Mouse (Mus musculus) limb, embryonic 14.5 days (tissue): ENCODE measurements at regions not wholly inside any gene's neighbourhood (a gene's known extent, or its start where the extent isn't known, plus 50 kb on each side); places are given as distances from the start of the nearest gene placed in this dataset.

ENCODE experiments used
- ATAC-seq: fragments of 200-750 bp; cut with Nextera tagmentation; 2 replicates; pipeline ENCODE4 v1.8.0; 2017; ENCODE audit warnings: low read depth, moderate number of reproducible peaks, moderate TSS enrichment; ENCODE audit not compliant: low FRiP score
- DNase-seq: peaks from one replicate; pipeline ENCODE4 v3.0.0-alpha.2; 2015; ENCODE audit warnings: low spot score
- H3K27ac ChIP-seq: fragments of 300-500 bp; sonication (generic); replicated peaks from 2 replicates; pipeline ENCODE4 v1.5.1; 2014; ENCODE audit warnings: low read depth, mild to moderate bottlenecking, low read length, moderate library complexity, mixed read lengths
- H3K27me3 ChIP-seq: fragments of 300-500 bp; sonication (generic); 2 replicates; pipeline ENCODE4 v1.6.1; 2014; ENCODE audit warnings: low read length, mixed read lengths; ENCODE audit not compliant: control insufficient read depth, insufficient read depth
- H3K36me3 ChIP-seq: fragments of 300-500 bp; sonication (generic); 2 replicates; pipeline ENCODE4 v1.6.1; 2014; ENCODE audit warnings: mild to moderate bottlenecking, low read length, moderate library complexity, mixed read lengths; ENCODE audit not compliant: control insufficient read depth, insufficient read depth
- H3K4me1 ChIP-seq: fragments of 300-500 bp; sonication (generic); 2 replicates; pipeline ENCODE4 v1.6.1; 2014; ENCODE audit warnings: antibody characterized with exemption, low read length, mixed read lengths; ENCODE audit not compliant: control insufficient read depth, insufficient read depth
- H3K4me2 ChIP-seq: fragments of 300-500 bp; sonication (generic); replicated peaks from 2 replicates; pipeline ENCODE4 v1.6.1; 2014; ENCODE audit warnings: low read depth, mild to moderate bottlenecking, low read length, moderate library complexity; ENCODE audit not compliant: severe bottlenecking
- H3K4me3 ChIP-seq: fragments of 300-500 bp; sonication (generic); replicated peaks from 2 replicates; pipeline ENCODE4 v1.5.1; 2014; ENCODE audit warnings: low read length
- H3K9ac ChIP-seq: fragments of 300-500 bp; sonication (generic); 2 replicates; pipeline ENCODE4 v1.6.1; 2014; ENCODE audit warnings: mild to moderate bottlenecking, low read depth, low read length, moderate library complexity; ENCODE audit not compliant: severe bottlenecking
- H3K9me3 ChIP-seq: fragments of 300-500 bp; sonication (generic); 2 replicates; pipeline ENCODE4 v1.6.1; 2016; ENCODE audit warnings: low read length; ENCODE audit not compliant: control insufficient read depth
- POLR2A ChIP-seq: fragments of 200-500 bp; IDR thresholded peaks from 2 replicates; pipeline ENCODE4 v1.8.0; 2012; ENCODE audit warnings: inconsistent platforms, mild to moderate bottlenecking, moderate library complexity, borderline replicate concordance; ENCODE audit not compliant: insufficient read depth, insufficient read length; ENCODE audit errors: extremely low read depth
- WGBS: fragments of 180-500 bp; shearing (Covaris S2); extraction: QIAGEN DNeasy Blood & Tissue Kit; methylation state at CpG from one replicate; pipeline ENCODE4 v1.1.7; 2014; 5-methylcytosine and 5-hydroxymethylcytosine counted together

- DNase-seq, result no peak
- 87% methylated on average over 7 of the region's 7 CpGs for WGBS
Measured at GRCm38 (mm10) chr12:110102186-110102585, 176.7 kb upstream of the Dio3 start.

GRCm38 (mm10) chr12:110112051-110112722 lies 166.7 kb upstream of the Dio3 start:
- no peak for ATAC-seq

More at GRCm38 (mm10) chr12:110102186-110102585, 176.7 kb upstream of the Dio3 start:
- no peak for ATAC-seq
- Histone ChIP-seq H3K27ac (no peak overlapping the region), H3K4me3 (no peak overlapping the region), H3K27me3 (no peaks in the 10 kb centered on the region), H3K4me1 (no peaks in the 10 kb centered on the region), H3K9me3 (no peaks in the 10 kb centered on the region), H3K4me2 (no peak overlapping the region), H3K9ac (no peak overlapping the region), H3K36me3 (no peaks in the 10 kb centered on the region)
- no peak for TF ChIP-seq POLR2A

GRCm38 (mm10) chr12:110112723-110113105 lies 166.2 kb upstream of the Dio3 start:
- H3K9me3 ChIP-seq, result no peaks in the 10 kb centered on the region
- DNase-seq (no peak), ATAC-seq (no peak)
- no peak for TF ChIP-seq POLR2A
- 80% methylated on average over 7 of the region's 7 CpGs for WGBS
- 0 out of 2 replicates have a peak, but pooled peaks cover 3% of the 10 kb centered on the region for H3K27me3 ChIP-seq
- no peak overlapping the region for H3K27ac ChIP-seq
- no peaks in the 10 kb centered on the region for H3K4me1 ChIP-seq
- H3K9ac ChIP-seq, result no peak overlapping the region
- no peaks in the 10 kb centered on the region for H3K36me3 ChIP-seq
- H3K4me2 ChIP-seq, result no peak overlapping the region
- no peak overlapping the region for H3K4me3 ChIP-seq

More at GRCm38 (mm10) chr12:110112051-110112722, 166.7 kb upstream of the Dio3 start:
- no peak for DNase-seq
- H3K4me1 ChIP-seq, result no peaks in the 10 kb centered on the region
- H3K27ac ChIP-seq, result no peak overlapping the region
- 65% methylated on average over 11 of the region's 11 CpGs for WGBS
- no peaks in the 10 kb centered on the region for H3K36me3 ChIP-seq
- TF ChIP-seq POLR2A, result no peak
- H3K9ac ChIP-seq, result no peak overlapping the region
- no peak overlapping the region for H3K4me2 ChIP-seq
- no peak overlapping the region for H3K4me3 ChIP-seq
- H3K27me3 ChIP-seq, result 0 out of 2 replicates have a peak, but pooled peaks cover 3% of the 10 kb centered on the region
- H3K9me3 ChIP-seq, result no peaks in the 10 kb centered on the region

GRCm38 (mm10) chr12:110120141-110120540 lies 158.7 kb upstream of the Dio3 start:
- DNase-seq (no peak), ATAC-seq (no peak)
- Histone ChIP-seq H3K27me3 (no peaks in the 10 kb centered on the region), H3K4me1 (no peaks in the 10 kb centered on the region), H3K9ac (no peak overlapping the region), H3K36me3 (no peaks in the 10 kb centered on the region), H3K9me3 (no peaks in the 10 kb centered on the region), H3K4me2 (no peak overlapping the region), H3K27ac (no peak overlapping the region), H3K4me3 (no peak overlapping the region)
- no peak for TF ChIP-seq POLR2A
- WGBS, result 55% methylated on average over 7 of the region's 7 CpGs

GRCm38 (mm10) chr12:110122976-110123375 lies 155.9 kb upstream of the Dio3 start:
- H3K27me3 ChIP-seq, result no peaks in the 10 kb centered on the region
- H3K4me1 ChIP-seq, result no peaks in the 10 kb centered on the region
- H3K9me3 ChIP-seq, result no peaks in the 10 kb centered on the region
- 64% methylated on average over 4 of the region's 4 CpGs for WGBS
- H3K4me3 ChIP-seq, result no peak overlapping the region
- no peaks in the 10 kb centered on the region for H3K36me3 ChIP-seq
- TF ChIP-seq POLR2A, result no peak
- DNase-seq, result no peak
- no peak overlapping the region for H3K4me2 ChIP-seq
- H3K27ac ChIP-seq, result no peak overlapping the region
- no peak for ATAC-seq
- no peak overlapping the region for H3K9ac ChIP-seq
